Mouse (Mus musculus) testis, adult 2 months (tissue): ENCODE measurements around the gene Thsd4.

ENCODE experiments used
- CTCF ChIP-seq: fragments of 200-500 bp; IDR thresholded peaks from 2 replicates; pipeline ENCODE4 v1.5.1; 2012; ENCODE audit warnings: low read depth, mild to moderate bottlenecking, inconsistent platforms, low read length, moderate library complexity; ENCODE audit not compliant: control insufficient read depth, insufficient read depth, insufficient replicate concordance
- POLR2A ChIP-seq: fragments of 200-500 bp; IDR thresholded peaks from 2 replicates; pipeline ENCODE4 v1.6.1; 2012; ENCODE audit warnings: low read depth, mild to moderate bottlenecking, inconsistent platforms, low read length, moderate library complexity; ENCODE audit not compliant: control insufficient read depth

- TF ChIP-seq POLR2A (no peak), CTCF (no peak)
These were observed 318.7 kb downstream of the Thsd4 start for GRCm38 (mm10) chr9:60203141-60203540.
